Mouse (Mus musculus) heart, postnatal 25 days (tissue): ENCODE data around the gene Zfp334. TPM values are rescaled to one million over a fixed set of nuclear protein-coding genes. Genes with fewer than 3 reads are reported as not detected.

Experiments
- DNase-seq: peaks from one replicate; pipeline ENCODE4 v3.0.0; 2022; ENCODE audit warnings: low spot score
- intact Hi-C: fragments of 180-260 bp; cut with DNase I; formaldehyde crosslinking; loops from one replicate; pipeline ENCODE4 v1.15.1; 2025
- total RNA-seq, 2 experiments: library from RNA; stranded (reverse); gene quantifications; 2 replicates each; pipeline ENCODE4 v1.2.3; 2021

The Zfp334 gene
- total RNA-seq, 2 experiments from 2014 or later, result 2.2 to 2.4 TPM

DNA sequence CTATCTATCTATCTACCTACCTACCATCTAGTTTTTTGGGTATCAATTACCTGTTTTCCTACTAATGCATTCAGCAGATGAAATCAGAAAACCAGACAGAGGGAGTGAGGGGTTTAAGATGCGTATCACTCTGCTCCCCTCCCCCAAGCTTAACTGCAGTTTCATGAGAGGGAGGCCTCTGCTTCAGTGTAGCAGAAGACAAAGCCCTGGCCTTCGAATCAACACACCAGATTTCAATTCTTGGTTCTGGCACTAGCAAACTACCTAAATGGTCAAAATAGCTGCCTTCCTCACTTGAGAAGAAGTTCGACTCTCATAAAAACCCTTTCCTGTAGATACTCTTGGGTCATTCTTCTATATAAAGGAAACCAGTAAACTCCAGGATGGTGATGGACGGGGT is 689 bp downstream of the Zfp334 start:
- no peak for DNase-seq
- intact Hi-C loops, result no loop called here

DNA sequence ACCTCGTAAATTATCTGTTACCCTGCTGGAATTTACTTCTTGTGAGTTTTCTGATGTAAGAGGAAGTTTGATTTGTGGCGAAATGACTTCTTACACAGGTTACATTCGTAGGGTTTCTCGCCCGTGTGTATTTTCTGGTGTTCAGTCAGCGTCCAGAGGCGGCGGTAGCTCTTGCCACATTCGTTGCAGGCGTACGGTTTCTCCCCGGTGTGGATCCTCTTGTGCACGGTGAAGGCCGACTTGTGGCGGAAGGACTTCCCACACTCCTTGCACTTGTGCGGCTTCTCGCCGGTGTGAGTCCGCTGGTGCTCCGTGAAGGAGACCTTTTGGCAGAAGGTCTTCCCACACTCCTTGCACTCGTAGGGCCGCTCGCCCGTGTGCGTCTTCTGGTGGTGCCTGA is 8.0 kb downstream of the Zfp334 start:
- intact Hi-C loops, result no loop called here

GRCm38 (mm10) chr2:165376001-165376400 is 12.1 kb downstream of the Zfp334 start:
- intact Hi-C loops, result no loop called here
- DNase-seq, result no peak

More for the DNA sequence above, 8.0 kb downstream of the Zfp334 start:
- no peak for DNase-seq

DNA sequence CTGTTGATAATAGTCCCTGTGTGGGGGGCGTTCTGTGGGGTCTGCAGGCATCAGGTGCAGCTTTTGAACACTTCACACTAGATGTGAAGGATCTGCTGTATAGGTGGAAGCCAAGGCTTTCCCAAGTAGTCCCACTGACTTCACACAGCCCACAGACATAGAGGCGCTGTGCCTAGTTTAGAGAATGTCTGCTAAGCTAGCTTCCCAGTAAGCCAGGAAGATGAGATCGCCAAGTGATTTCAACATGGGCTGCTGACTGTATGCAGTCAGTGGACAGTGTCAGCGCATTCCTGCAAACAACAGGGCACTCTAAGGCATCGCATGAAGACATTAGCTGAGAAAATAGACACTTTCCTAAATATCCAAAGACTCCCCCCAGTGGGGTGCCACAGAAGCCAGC is 12.6 kb downstream of the Zfp334 start:
- intact Hi-C loops, result no loop called here
- no peak for DNase-seq

DNA sequence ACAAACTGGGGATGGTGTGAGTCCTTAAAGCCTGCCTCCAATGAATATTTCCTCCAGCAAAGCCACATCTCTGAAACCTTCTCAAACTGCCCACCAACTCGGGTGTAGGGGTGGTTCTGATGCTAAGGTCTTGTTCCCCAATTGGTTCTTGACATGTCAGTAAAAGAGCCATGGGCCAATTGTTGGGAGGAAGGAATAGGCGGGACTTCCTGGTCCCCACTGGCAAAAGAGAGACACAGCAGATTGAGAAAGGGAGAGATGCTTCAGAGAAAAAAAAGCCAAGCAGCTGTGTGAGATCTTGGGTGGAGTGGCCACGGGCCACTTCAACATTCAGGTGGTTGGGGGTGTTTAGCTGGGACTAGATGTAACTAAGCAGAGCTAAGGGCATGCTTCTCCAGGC is 17.0 kb downstream of the Zfp334 start:
- intact Hi-C loops, result no loop called here
- DNase-seq, result no peak

DNA sequence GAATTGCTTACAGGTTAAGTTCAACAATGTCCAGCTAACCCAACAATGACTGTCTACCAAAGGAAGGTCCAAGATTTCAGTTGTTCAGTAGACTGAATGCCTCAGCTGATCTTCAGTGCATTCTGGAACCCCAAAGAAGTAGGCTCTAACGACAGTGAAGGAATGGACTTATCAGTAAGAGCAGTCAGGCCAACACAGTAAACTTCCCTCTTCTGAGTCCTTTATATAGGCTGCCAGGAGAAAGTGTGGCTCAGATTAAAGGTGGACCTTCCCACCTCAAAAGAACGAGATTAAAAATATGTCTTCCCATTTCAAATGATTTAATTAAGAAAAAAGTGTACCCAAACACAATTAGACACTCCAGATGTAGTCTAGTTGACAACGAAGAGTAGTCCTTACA is 17.7 kb downstream of the Zfp334 start:
- intact Hi-C loops, result no loop called here

GRCm38 (mm10) chr2:165368496-165368895 is 19.6 kb downstream of the Zfp334 start, which contains the start of gene Zfp663:
TSS of gene Zfp663 (minus strand) at chr2:165368729.
- no peak for DNase-seq
- intact Hi-C loops, result loop anchor here (10.0 kb wide), 1 partner anchor 404 kb away; the partner anchor contains the start of gene Slc12a5

More for the DNA sequence above, 17.7 kb downstream of the Zfp334 start:
- DNase-seq, result no peak

GRCm38 (mm10) chr2:165367868-165368439 is 20.1 kb downstream of the Zfp334 start:
- DNase-seq, result no peak

GRCm38 (mm10) chr2:165367047-165367520 is 21.0 kb downstream of the Zfp334 start:
- intact Hi-C loops, result loop anchor here (10.0 kb wide), 1 partner anchor 402 kb away; the partner anchor contains the start of gene Slc12a5
- no peak for DNase-seq

More at GRCm38 (mm10) chr2:165367868-165368439, 20.1 kb downstream of the Zfp334 start:
- intact Hi-C loops, result loop anchor here (10.0 kb wide), 1 partner anchor 403 kb away; the partner anchor contains the start of gene Slc12a5

DNA sequence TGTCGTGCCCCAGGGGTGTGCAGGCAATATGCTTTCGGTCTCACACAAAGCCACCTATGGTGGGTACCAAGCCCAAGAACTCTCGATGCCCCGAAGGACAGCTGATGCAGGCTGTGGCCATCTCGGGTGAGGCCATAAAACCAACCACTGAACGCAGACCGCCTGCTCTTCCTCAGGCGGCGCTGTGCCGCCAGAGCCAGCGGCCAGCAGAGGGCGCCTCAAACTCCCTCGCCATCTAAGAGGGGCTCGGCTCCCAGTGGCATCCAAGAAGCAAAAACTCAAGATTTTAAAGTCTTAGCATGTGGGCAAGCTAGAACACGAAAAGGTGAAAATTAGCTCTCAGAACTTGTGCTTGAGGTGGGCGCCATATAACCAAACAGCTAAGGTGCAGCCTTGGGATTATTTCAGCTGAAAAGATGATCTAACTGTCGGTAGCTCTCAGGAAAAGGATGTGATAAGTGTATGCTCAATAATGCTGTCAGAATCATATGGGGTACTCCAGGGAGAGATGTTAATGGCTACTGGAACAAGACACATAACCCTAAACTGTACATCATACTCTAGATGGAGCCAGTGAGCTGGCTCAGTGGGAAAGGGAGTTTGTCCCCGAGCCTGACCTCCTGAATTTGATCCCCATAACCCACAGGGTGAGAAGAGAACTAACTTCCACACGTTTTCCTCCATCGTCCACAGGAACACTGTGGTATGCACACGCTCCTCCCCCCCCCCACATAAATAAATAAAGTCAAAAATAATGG is 23.5 kb downstream of the Zfp334 start:
- no peak for DNase-seq
- intact Hi-C loops, result loop anchor here (1.0 to 10.0 kb wide), 3 partner anchors 123 to 400 kb away; partner anchors contain the start of genes Cdh22 and Slc12a5

DNA sequence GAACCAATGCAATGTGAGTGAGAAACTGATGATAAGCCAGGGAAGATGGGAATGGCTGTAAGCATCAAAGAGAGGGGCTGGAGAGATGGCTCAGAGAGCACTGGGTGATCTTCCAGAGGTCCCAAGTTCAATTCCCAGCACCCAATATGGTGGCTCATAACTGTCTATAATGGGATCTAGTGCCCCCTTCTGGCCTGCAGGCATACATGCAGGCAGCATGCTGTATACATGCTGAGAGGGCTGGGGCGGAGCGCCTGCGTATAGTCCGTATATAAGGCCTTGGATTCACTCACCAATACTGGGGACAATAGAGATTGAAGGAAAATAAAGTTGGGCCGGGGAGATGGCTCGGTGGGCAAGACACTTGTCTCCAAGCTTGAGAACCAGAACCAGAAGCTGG is 24.8 kb downstream of the Zfp334 start:
- no peak for DNase-seq
- intact Hi-C loops, result loop anchor here (5.0 to 10.0 kb wide), 2 partner anchors 131 to 398 kb away; partner anchors contain the start of genes Cdh22 and Slc12a5

DNA sequence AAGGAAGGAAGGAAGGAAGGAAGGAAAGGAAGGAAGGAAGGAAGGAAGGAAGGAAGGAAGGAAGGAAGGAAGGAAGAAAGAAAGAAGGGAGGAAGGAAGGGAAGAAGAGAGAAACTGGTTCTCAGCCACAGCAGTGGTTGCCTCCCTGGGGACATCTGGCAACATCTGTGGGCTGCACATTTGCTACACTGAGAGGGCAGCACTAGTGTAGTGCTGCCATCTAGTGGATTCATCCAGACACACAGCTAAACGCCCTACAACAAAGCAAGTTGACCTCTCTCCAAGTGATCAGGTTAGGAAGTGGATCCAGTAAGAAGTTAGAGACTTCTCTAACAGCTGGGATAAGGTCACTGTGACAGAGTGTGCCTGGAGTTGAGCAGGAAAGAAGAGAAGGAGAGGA is 27.2 kb downstream of the Zfp334 start:
- DNase-seq, result no peak
- intact Hi-C loops, result loop anchor here (2.0 to 10.0 kb wide), 3 partner anchors 129 to 396 kb away; partner anchors contain the start of genes Cdh22 and Slc12a5

GRCm38 (mm10) chr2:165351828-165352513 is 36.1 kb downstream of the Zfp334 start:
- DNase-seq, result no peak
- intact Hi-C loops, result no loop called here

DNA sequence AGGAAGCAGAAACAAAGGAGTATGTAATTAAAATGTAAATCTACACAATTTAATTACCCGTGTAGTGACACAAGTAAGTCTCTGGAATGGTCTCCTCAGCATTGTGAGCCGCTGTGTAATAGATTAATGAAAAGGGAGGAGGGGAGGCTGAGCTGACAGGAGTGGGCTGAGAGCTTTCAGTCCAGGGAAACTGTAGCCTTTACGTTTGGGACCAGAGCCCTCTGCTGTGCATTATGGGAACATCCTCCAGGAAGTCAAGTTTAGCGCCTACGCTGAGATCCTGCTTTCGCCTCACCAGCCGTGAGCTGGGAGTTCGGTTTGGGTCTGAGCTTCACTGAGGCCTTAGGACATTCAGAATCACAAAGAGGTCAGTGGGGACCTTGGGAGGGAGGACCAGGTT is 38.6 kb downstream of the Zfp334 start:
- no peak for DNase-seq
- intact Hi-C loops, result no loop called here

DNA sequence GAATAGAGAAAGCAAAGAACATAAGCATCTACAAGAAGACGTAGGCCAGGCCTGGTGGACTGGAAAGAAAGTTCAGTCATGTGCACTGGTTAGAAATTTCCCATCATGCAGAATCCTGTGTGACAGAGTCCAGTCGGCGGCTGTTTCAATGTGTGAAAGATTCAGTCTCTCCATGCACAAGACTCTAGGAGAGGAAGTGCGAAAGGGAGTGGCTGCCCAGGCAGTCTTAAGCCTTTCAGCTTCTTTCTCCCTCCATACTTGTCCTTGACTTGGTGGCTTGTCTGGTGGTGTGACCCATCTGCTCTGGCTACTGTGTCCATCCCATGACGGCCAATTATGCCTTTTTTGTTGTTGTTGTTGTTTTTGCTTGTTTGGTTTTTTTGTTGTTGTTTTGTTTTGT is 41.9 kb downstream of the Zfp334 start:
- DNase-seq, result no peak
- intact Hi-C loops, result no loop called here

- DNase-seq, result no peak
- intact Hi-C loops, result loop anchor here (1.0 to 2.0 kb wide), 2 partner anchors 104 to 262 kb away; no protein-coding TSS in a partner anchor
Measured at GRCm38 (mm10) chr2:165337191-165337590, 50.9 kb downstream of the Zfp334 start.

- intact Hi-C loops, result no loop called here
- no peak for DNase-seq
Measured at GRCm38 (mm10) chr2:165332610-165333210, 55.3 kb downstream of the Zfp334 start.

DNA sequence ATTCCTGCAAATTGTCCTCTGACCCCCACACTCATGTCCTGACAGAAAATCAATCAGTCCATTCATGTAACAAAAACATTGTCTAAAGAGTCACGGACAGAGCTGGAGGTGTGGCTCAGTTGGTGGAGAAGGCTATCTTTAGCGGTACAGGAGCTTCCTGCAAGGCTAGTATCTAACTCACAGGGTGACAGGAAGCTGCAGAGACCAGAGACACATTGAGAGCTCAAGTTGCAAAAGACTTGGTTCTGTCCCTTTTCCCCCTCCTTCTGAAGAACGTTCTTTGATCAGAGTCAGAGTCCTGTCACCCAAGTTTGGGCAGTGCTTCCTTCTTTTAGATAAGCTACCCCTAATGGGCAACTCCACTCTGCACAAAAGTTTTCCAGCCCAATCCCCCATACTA is 58.4 kb downstream of the Zfp334 start:
- intact Hi-C loops, result loop anchor here (5.0 kb wide), 1 partner anchor 42 kb away; the partner anchor contains the start of gene Slc35c2
- DNase-seq, result no peak

DNA sequence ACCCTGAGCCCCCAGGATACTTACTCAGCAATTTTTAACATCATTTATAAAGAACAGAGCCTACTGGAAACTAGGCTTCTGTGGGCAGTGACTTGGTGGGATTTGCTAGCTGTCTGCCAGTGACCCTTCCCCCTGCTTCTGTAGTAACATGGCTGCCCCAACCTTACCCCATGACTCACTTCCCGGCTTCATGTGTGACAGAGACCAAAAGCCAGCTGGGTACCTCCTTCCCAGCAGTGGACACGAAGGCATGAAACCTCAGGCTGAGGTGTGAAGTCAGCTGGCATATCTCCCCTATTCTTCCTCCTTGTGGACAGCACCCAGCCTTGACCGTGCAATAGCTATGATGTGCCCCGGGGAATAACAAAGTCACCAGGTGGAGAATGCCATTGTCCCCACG is 59.3 kb downstream of the Zfp334 start:
- DNase-seq, result no peak
- intact Hi-C loops, result loop anchor here (5.0 kb wide), 1 partner anchor 41 kb away; the partner anchor contains the start of gene Slc35c2

DNA sequence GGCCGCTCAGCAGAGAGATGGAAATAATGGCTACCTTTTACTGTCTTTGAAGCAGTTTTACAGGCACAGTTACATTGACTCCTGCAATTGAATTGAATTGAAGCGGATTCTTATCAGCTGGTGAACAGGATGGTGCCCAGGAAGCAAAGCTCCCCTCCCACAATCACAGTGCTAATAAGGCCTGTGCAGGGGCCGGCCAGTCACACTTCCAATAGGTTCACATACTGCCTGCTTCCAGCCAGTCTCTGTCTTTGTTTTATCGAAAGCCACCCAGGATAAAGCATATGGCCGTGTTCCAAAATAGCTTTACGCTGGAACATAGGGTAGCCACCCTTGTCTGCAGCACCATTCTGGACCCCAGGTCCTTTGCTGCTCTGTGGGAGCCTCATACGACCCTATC is 60.7 kb downstream of the Zfp334 start:
- intact Hi-C loops, result loop anchor here (5.0 kb wide), 1 partner anchor 40 kb away; the partner anchor contains the start of gene Slc35c2
- DNase-seq, result no peak
